ENCODE assay signal across 7 mouse cellular contexts in genomic region chr7:70352617-70353016, GRCm38 (mm10). TPM values are rescaled to one million over a fixed set of nuclear protein-coding genes. Genes with fewer than 3 reads are reported as not detected.
DNase-seq lines count a peak whose midpoint lies in the region; ATAC-seq and TF ChIP-seq lines count a peak whose summit lies in the region.

No protein-coding gene starts in this region.

- ATAC-seq in lung, embryonic 16.5 days (ENCODE audit: low read depth) = no peak
- no peak for ATAC-seq in forebrain, postnatal 0 days
- ATAC-seq in liver, embryonic 11.5 days (replicated peaks; ENCODE audit: low FRiP score) = no peak
- no peak for ATAC-seq in stomach, postnatal 0 days (ENCODE audit: low FRiP score, low TSS enrichment)

- TF ChIP-seq CTCF in forebrain, postnatal 0 days (IDR thresholded peaks at IDR 0.05; ENCODE audit: low read depth) = no peak
- no peak for TF ChIP-seq CTCF in stomach, postnatal 0 days (IDR thresholded peaks at IDR 0.05; ENCODE audit: low read depth)

- peaks cover 41% of the 10 kb centered on the region for H3K4me1 ChIP-seq in lung, embryonic 16.5 days (replicated peaks; ENCODE audit: control insufficient read depth, insufficient read depth, low read length)
- no peaks in the 10 kb centered on the region for H3K4me1 ChIP-seq in forebrain, postnatal 0 days (ENCODE audit: insufficient read depth)
- H3K4me1 ChIP-seq in liver, embryonic 11.5 days (replicated peaks; ENCODE audit: control insufficient read depth, insufficient read depth, low read length) = peaks cover 8% of the 10 kb centered on the region
- no peaks in the 10 kb centered on the region; the same call in 1 of the 2 replicates for H3K4me1 ChIP-seq in stomach, postnatal 0 days (replicated peaks; ENCODE audit: control insufficient read depth, insufficient read depth)

- peaks cover 9% of the 10 kb centered on the region; the same call in 1 of the 2 replicates for H3K36me3 ChIP-seq in lung, embryonic 16.5 days (ENCODE audit: control insufficient read depth, insufficient read depth, low read length)
- H3K36me3 ChIP-seq in forebrain, postnatal 0 days (ENCODE audit: insufficient read depth) = no peaks in the 10 kb centered on the region
- H3K36me3 ChIP-seq in liver, embryonic 11.5 days (ENCODE audit: control insufficient read depth, insufficient read depth, low read length) = no peaks in the 10 kb centered on the region
- no peaks in the 10 kb centered on the region; the same call in 1 of the 2 replicates for H3K36me3 ChIP-seq in stomach, postnatal 0 days (ENCODE audit: control insufficient read depth, insufficient read depth, low read length)

- DNase-seq in lung, postnatal 25 days (ENCODE audit: low spot score) = no peak
- no peak for DNase-seq in forebrain, postnatal 0 days
- no peak for DNase-seq in liver, embryonic 11.5 days (ENCODE audit: low spot score)
- peak; percentile 26 for DNase-seq in stomach, postnatal 0 days (ENCODE audit: low spot score)
- DNase-seq in layer of hippocampus, postnatal 36 days = no peak
- DNase-seq in frontal cortex, postnatal 36 days (ENCODE audit: low spot score in 2 of 2) = no peak

- H3K27ac ChIP-seq in lung, embryonic 16.5 days (ENCODE audit: low read length) = peak overlapping the region; percentile 96; the same call in 1 of the 2 replicates
- H3K27ac ChIP-seq in forebrain, postnatal 0 days (ENCODE audit: low read depth, low read length) = no peak overlapping the region
- H3K27ac ChIP-seq in liver, embryonic 11.5 days (ENCODE audit: low read depth, low read length) = 0 out of 2 replicates have a peak overlapping the region, but pooled peaks have one; percentile 43
- H3K27ac ChIP-seq in stomach, postnatal 0 days (replicated peaks) = no peak overlapping the region

- H3K4me2 ChIP-seq in lung, embryonic 16.5 days (ENCODE audit: low read depth, low read length) = peak overlapping the region; percentile 70
- peak overlapping the region; percentile 61 for H3K4me2 ChIP-seq in forebrain, postnatal 0 days (ENCODE audit: low read depth)
- H3K4me2 ChIP-seq in liver, embryonic 11.5 days = peak overlapping the region; percentile 73
- peak overlapping the region; percentile 88 for H3K4me2 ChIP-seq in stomach, postnatal 0 days (replicated peaks; ENCODE audit: low read depth)

- no peaks in the 10 kb centered on the region for H3K27me3 ChIP-seq in lung, embryonic 16.5 days (ENCODE audit: control insufficient read depth, insufficient read depth, low read depth, low read length)
- H3K27me3 ChIP-seq in forebrain, postnatal 0 days (ENCODE audit: insufficient read depth, low read length) = peaks cover 42% of the 10 kb centered on the region
- H3K27me3 ChIP-seq in liver, embryonic 11.5 days (replicated peaks; ENCODE audit: control insufficient read depth, insufficient read depth, low read length) = peaks cover 57% of the 10 kb centered on the region
- H3K27me3 ChIP-seq in stomach, postnatal 0 days (ENCODE audit: control insufficient read depth, insufficient read depth, low read length) = no peaks in the 10 kb centered on the region

- peak overlapping the region; percentile 95 for H3K9ac ChIP-seq in lung, embryonic 16.5 days (ENCODE audit: low read length)
- 0 out of 2 replicates have a peak overlapping the region, but pooled peaks have one; percentile 59 for H3K9ac ChIP-seq in forebrain, postnatal 0 days
- peak overlapping the region; percentile 40; the same call in 1 of the 2 replicates for H3K9ac ChIP-seq in liver, embryonic 11.5 days (ENCODE audit: low read depth, low read length)
- peak overlapping the region; percentile 41 for H3K9ac ChIP-seq in stomach, postnatal 0 days (ENCODE audit: low read length)

- peak overlapping the region; percentile 66 for H3K4me3 ChIP-seq in lung, embryonic 16.5 days (ENCODE audit: low read length)
- peak overlapping the region; percentile 42 for H3K4me3 ChIP-seq in forebrain, postnatal 0 days (ENCODE audit: low read depth, low read length)
- peak overlapping the region; percentile 54 for H3K4me3 ChIP-seq in liver, embryonic 11.5 days (ENCODE audit: low read depth, low read length)
- peak overlapping the region; percentile 72 for H3K4me3 ChIP-seq in stomach, postnatal 0 days (ENCODE audit: low read depth, low read length)

- no peaks in the 10 kb centered on the region for H3K9me3 ChIP-seq in lung, embryonic 16.5 days (ENCODE audit: control insufficient read depth, low read length)
- no peaks in the 10 kb centered on the region for H3K9me3 ChIP-seq in forebrain, postnatal 0 days (ENCODE audit: low read length)
- H3K9me3 ChIP-seq in liver, embryonic 11.5 days (ENCODE audit: control insufficient read depth, low read length) = no peaks in the 10 kb centered on the region
- no peaks in the 10 kb centered on the region for H3K9me3 ChIP-seq in stomach, postnatal 0 days (ENCODE audit: control insufficient read depth, low read length)

- no peak for TF ChIP-seq EP300 in stomach, postnatal 0 days (optimal IDR thresholded peaks at IDR 0.05)

- 7% methylated on average over 3 of the region's 3 CpGs for WGBS in lung, embryonic 16.5 days
- 21% methylated on average over 3 of the region's 3 CpGs for WGBS in forebrain, postnatal 0 days
- 15% methylated on average over 3 of the region's 3 CpGs for WGBS in liver, embryonic 11.5 days
- 28% methylated on average over 3 of the region's 3 CpGs for WGBS in stomach, postnatal 0 days

RNA-seq across cellular contexts. Expression of gene Nr2f2, which starts 13.9 kb away (rescaled TPM):
- 83.5 and 95.7 TPM in 2 replicates for polyA plus RNA-seq in lung, embryonic 16.5 days (2015; fragmentation: Nextera tagmentation; extraction: Ambion mirVana)
- total RNA-seq in forebrain, postnatal 0 days (2014; rRNA removed) = 23.7 and 49.9 TPM in 2 replicates
- polyA plus RNA-seq in forebrain, postnatal 0 days (2015; fragmentation: Nextera tagmentation; extraction: Ambion mirVana) = 46.4 and 92.8 TPM in 2 replicates
- polyA plus RNA-seq in liver, embryonic 11.5 days (2014; fragmentation: Nextera tagmentation; extraction: Ambion mirVana) = 49.6 and 49.7 TPM in 2 replicates
- polyA plus RNA-seq in stomach, postnatal 0 days (2015; fragmentation: Nextera tagmentation; extraction: Ambion mirVana) = 52.8 and 53.9 TPM in 2 replicates
- 10 to 100 TPM; 41.7 to 50.4 TPM for total RNA-seq in layer of hippocampus, postnatal 36 days (2021)

Comparison
In these comparisons a context has a peak if more than half of its experiments do, and no peak if none do; other contexts are left out.
1. H3K27ac ChIP-seq: peak in lung, embryonic 16.5 days (single experiment) and liver, embryonic 11.5 days (single experiment); none in forebrain, postnatal 0 days (single experiment) and stomach, postnatal 0 days (single experiment).
2. H3K9ac ChIP-seq: peak in every context shown above with its lines; median percentile 95 in lung, embryonic 16.5 days; 59 in forebrain, postnatal 0 days; 41 in stomach, postnatal 0 days; 40 in liver, embryonic 11.5 days.
3. Peak in every context shown above with its lines, with median percentiles within 50 percentile points of each other: H3K4me2 ChIP-seq and H3K4me3 ChIP-seq.